Mouse (Mus musculus) brain, embryonic 14.5 days (tissue): ENCODE measurements around the gene Kras. TPM values are rescaled to one million over a fixed set of nuclear protein-coding genes. Genes with fewer than 3 reads are reported as not detected.

Experiments used
- DNase-seq: peaks from one replicate; pipeline ENCODE4 v3.0.0-alpha.2; 2011; ENCODE audit warnings: low read depth
- CTCF ChIP-seq: fragments of 200-500 bp; IDR thresholded peaks from 2 replicates; pipeline ENCODE4 v1.5.1; 2012; ENCODE audit warnings: inconsistent platforms, mild to moderate bottlenecking, moderate library complexity, borderline replicate concordance; ENCODE audit not compliant: insufficient read depth, insufficient read length; ENCODE audit errors: extremely low read depth
- POLR2A ChIP-seq: fragments of 200-500 bp; IDR thresholded peaks from 2 replicates; pipeline ENCODE4 v1.6.1; 2012; ENCODE audit warnings: mild to moderate bottlenecking, inconsistent platforms, borderline replicate concordance; ENCODE audit not compliant: poor library complexity, insufficient read depth, insufficient read length, severe bottlenecking; ENCODE audit errors: extremely low read depth
- polyA plus RNA-seq: library from polyadenylated mRNA; depleted of rRNA; stranded (reverse); fragments of >200 nt; gene quantifications from 2 replicates; pipeline ENCODE4 v1.2.3, GENCODE M21; 2012; rRNA removed

Gene Kras
- 54.3 and 57.5 TPM in 2 replicates for polyA plus RNA-seq

GRCm38 (mm10) chr6:145250185-145250791 lies at the start of gene Kras:
Kras (minus strand) TSS chr6:145250239.
- peak; percentile 97 for DNase-seq
- TF ChIP-seq POLR2A (peak; percentile 78), CTCF (no peak)

GRCm38 (mm10) chr6:145297626-145298025 lies 47.6 kb upstream of the Kras start:
- DNase-seq, result no peak
- TF ChIP-seq POLR2A (no peak), CTCF (no peak)

- no peak for TF ChIP-seq CTCF
- no peak for TF ChIP-seq POLR2A
- DNase-seq, result no peak
Observed at GRCm38 (mm10) chr6:145296979-145297378, 46.9 kb upstream of the Kras start.

GRCm38 (mm10) chr6:145295171-145295570 lies 45.1 kb upstream of the Kras start:
- peak; percentile 63 for DNase-seq

GRCm38 (mm10) chr6:145293156-145293555 lies 43.1 kb upstream of the Kras start:
- DNase-seq, result no peak
- TF ChIP-seq CTCF (no peak), POLR2A (no peak)

More at GRCm38 (mm10) chr6:145295171-145295570, 45.1 kb upstream of the Kras start:
- no peak for TF ChIP-seq CTCF
- no peak for TF ChIP-seq POLR2A

- TF ChIP-seq CTCF (no peak), POLR2A (no peak)
- peak; percentile 9 for DNase-seq
Observed at GRCm38 (mm10) chr6:145291383-145292289, 41.6 kb upstream of the Kras start.

GRCm38 (mm10) chr6:145285656-145286055 lies 35.6 kb upstream of the Kras start:
- DNase-seq, result no peak
- TF ChIP-seq CTCF (no peak), POLR2A (no peak)

- TF ChIP-seq CTCF (no peak), POLR2A (no peak)
- no peak for DNase-seq
Observed at GRCm38 (mm10) chr6:145284286-145284685, 34.2 kb upstream of the Kras start.

GRCm38 (mm10) chr6:145277138-145277763 lies 27.2 kb upstream of the Kras start:
- no peak for TF ChIP-seq POLR2A
- TF ChIP-seq CTCF, result no peak
- no peak for DNase-seq

GRCm38 (mm10) chr6:145276265-145276780 lies 26.3 kb upstream of the Kras start:
- TF ChIP-seq POLR2A (no peak), CTCF (no peak)
- DNase-seq, result peak; percentile 79

- DNase-seq, result no peak
- TF ChIP-seq CTCF, result no peak
- TF ChIP-seq POLR2A, result no peak
Observed at GRCm38 (mm10) chr6:145275586-145276219, 25.7 kb upstream of the Kras start.

- DNase-seq, result no peak
- no peak for TF ChIP-seq CTCF
- TF ChIP-seq POLR2A, result no peak
Observed at GRCm38 (mm10) chr6:145273971-145274620, 24.1 kb upstream of the Kras start.
